Mouse (Mus musculus): Measurements from ENCODE around the gene Dab2ip. TPM values are rescaled to one million over a fixed set of nuclear protein-coding genes. Genes with fewer than 3 reads are reported as not detected.

Gene Dab2ip
- polyA plus RNA-seq, 1 experiment: 28.5 TPM

- Histone ChIP-seq H3K27me3 (ENCODE audit: control insufficient read depth, insufficient read depth, low read length) (no peaks in the 10 kb centered on the region), H3K4me1 (ENCODE audit: control insufficient read depth, insufficient read depth, low read length) (no peaks in the 10 kb centered on the region), H3K36me3 (ENCODE audit: control insufficient read depth, insufficient read depth, low read length) (no peaks in the 10 kb centered on the region), H3K27ac (ENCODE audit: control insufficient read depth, insufficient read depth, low read depth, low read length) (no peak overlapping the region), H3K4me3 (ENCODE audit: control insufficient read depth, low read depth, low read length) (no peak overlapping the region)
- TF ChIP-seq CTCF (IDR thresholded peaks at IDR 0.05; ENCODE audit: control insufficient read depth, insufficient read depth, insufficient replicate concordance, low read depth, low read length) (no peak), POLR2A (IDR thresholded peaks at IDR 0.05; ENCODE audit: control insufficient read depth, low read depth, low read length) (no peak)
These were observed 162.9 kb downstream of the Dab2ip start for GRCm38 (mm10) chr2:35720956-35721355.

- H3K27me3 ChIP-seq (ENCODE audit: control insufficient read depth, insufficient read depth, low read length): no peaks in the 10 kb centered on the region
- TF ChIP-seq CTCF (IDR thresholded peaks at IDR 0.05; ENCODE audit: control insufficient read depth, insufficient read depth, insufficient replicate concordance, low read depth, low read length) (no peak), POLR2A (IDR thresholded peaks at IDR 0.05; ENCODE audit: control insufficient read depth, low read depth, low read length) (no peak)
- no peaks in the 10 kb centered on the region for H3K4me1 ChIP-seq (ENCODE audit: control insufficient read depth, insufficient read depth, low read length)
- no peak overlapping the region for H3K27ac ChIP-seq (ENCODE audit: control insufficient read depth, insufficient read depth, low read depth, low read length)
- no peak overlapping the region for H3K4me3 ChIP-seq (ENCODE audit: control insufficient read depth, low read depth, low read length)
- no peaks in the 10 kb centered on the region for H3K36me3 ChIP-seq (ENCODE audit: control insufficient read depth, insufficient read depth, low read length)
These were observed 164.8 kb downstream of the Dab2ip start for GRCm38 (mm10) chr2:35722821-35723220.

- no peaks in the 10 kb centered on the region for H3K4me1 ChIP-seq (ENCODE audit: control insufficient read depth, insufficient read depth, low read length)
- no peak overlapping the region for H3K27ac ChIP-seq (ENCODE audit: control insufficient read depth, insufficient read depth, low read depth, low read length)
- no peaks in the 10 kb centered on the region for H3K27me3 ChIP-seq (ENCODE audit: control insufficient read depth, insufficient read depth, low read length)
- no peak overlapping the region for H3K4me3 ChIP-seq (ENCODE audit: control insufficient read depth, low read depth, low read length)
- no peak for TF ChIP-seq CTCF (IDR thresholded peaks at IDR 0.05; ENCODE audit: control insufficient read depth, insufficient read depth, insufficient replicate concordance, low read depth, low read length)
- TF ChIP-seq POLR2A (IDR thresholded peaks at IDR 0.05; ENCODE audit: control insufficient read depth, low read depth, low read length): no peak
- H3K36me3 ChIP-seq (ENCODE audit: control insufficient read depth, insufficient read depth, low read length): no peaks in the 10 kb centered on the region
These were observed 165.2 kb downstream of the Dab2ip start for GRCm38 (mm10) chr2:35723267-35723666.

GRCm38 (mm10) chr2:35723691-35724090, 165.6 kb downstream of the Dab2ip start:
- no peak overlapping the region for H3K27ac ChIP-seq (ENCODE audit: control insufficient read depth, insufficient read depth, low read depth, low read length)
- H3K4me1 ChIP-seq (ENCODE audit: control insufficient read depth, insufficient read depth, low read length): no peaks in the 10 kb centered on the region
- TF ChIP-seq CTCF (IDR thresholded peaks at IDR 0.05; ENCODE audit: control insufficient read depth, insufficient read depth, insufficient replicate concordance, low read depth, low read length) (no peak), POLR2A (IDR thresholded peaks at IDR 0.05; ENCODE audit: control insufficient read depth, low read depth, low read length) (no peak)
- H3K4me3 ChIP-seq (ENCODE audit: control insufficient read depth, low read depth, low read length): no peak overlapping the region
- H3K27me3 ChIP-seq (ENCODE audit: control insufficient read depth, insufficient read depth, low read length): no peaks in the 10 kb centered on the region
- H3K36me3 ChIP-seq (ENCODE audit: control insufficient read depth, insufficient read depth, low read length): no peaks in the 10 kb centered on the region

GRCm38 (mm10) chr2:35728633-35729032, 170.6 kb downstream of the Dab2ip start:
- H3K36me3 ChIP-seq (ENCODE audit: control insufficient read depth, insufficient read depth, low read length): no peaks in the 10 kb centered on the region
- no peaks in the 10 kb centered on the region for H3K4me1 ChIP-seq (ENCODE audit: control insufficient read depth, insufficient read depth, low read length)
- no peak overlapping the region for H3K4me3 ChIP-seq (ENCODE audit: control insufficient read depth, low read depth, low read length)
- H3K27me3 ChIP-seq (ENCODE audit: control insufficient read depth, insufficient read depth, low read length): no peaks in the 10 kb centered on the region
- no peak overlapping the region for H3K27ac ChIP-seq (ENCODE audit: control insufficient read depth, insufficient read depth, low read depth, low read length)
- TF ChIP-seq POLR2A (IDR thresholded peaks at IDR 0.05; ENCODE audit: control insufficient read depth, low read depth, low read length): no peak
- no peak for TF ChIP-seq CTCF (IDR thresholded peaks at IDR 0.05; ENCODE audit: control insufficient read depth, insufficient read depth, insufficient replicate concordance, low read depth, low read length)

- Histone ChIP-seq H3K27me3 (ENCODE audit: control insufficient read depth, insufficient read depth, low read length) (no peaks in the 10 kb centered on the region), H3K4me1 (ENCODE audit: control insufficient read depth, insufficient read depth, low read length) (no peaks in the 10 kb centered on the region; the same call in 1 of the 2 replicates), H3K27ac (ENCODE audit: control insufficient read depth, insufficient read depth, low read depth, low read length) (no peak overlapping the region), H3K4me3 (ENCODE audit: control insufficient read depth, low read depth, low read length) (no peak overlapping the region), H3K36me3 (ENCODE audit: control insufficient read depth, insufficient read depth, low read length) (no peaks in the 10 kb centered on the region)
- TF ChIP-seq POLR2A (IDR thresholded peaks at IDR 0.05; ENCODE audit: control insufficient read depth, low read depth, low read length): no peak
- no peak for TF ChIP-seq CTCF (IDR thresholded peaks at IDR 0.05; ENCODE audit: control insufficient read depth, insufficient read depth, insufficient replicate concordance, low read depth, low read length)
These were observed 171.3 kb downstream of the Dab2ip start for GRCm38 (mm10) chr2:35729077-35730065.

- no peaks in the 10 kb centered on the region; the same call in 1 of the 2 replicates for H3K4me1 ChIP-seq (ENCODE audit: control insufficient read depth, insufficient read depth, low read length)
- no peak overlapping the region for H3K27ac ChIP-seq (ENCODE audit: control insufficient read depth, insufficient read depth, low read depth, low read length)
- H3K27me3 ChIP-seq (ENCODE audit: control insufficient read depth, insufficient read depth, low read length): no peaks in the 10 kb centered on the region
- no peak overlapping the region for H3K4me3 ChIP-seq (ENCODE audit: control insufficient read depth, low read depth, low read length)
- no peaks in the 10 kb centered on the region for H3K36me3 ChIP-seq (ENCODE audit: control insufficient read depth, insufficient read depth, low read length)
- no peak for TF ChIP-seq CTCF (IDR thresholded peaks at IDR 0.05; ENCODE audit: control insufficient read depth, insufficient read depth, insufficient replicate concordance, low read depth, low read length)
- TF ChIP-seq POLR2A (IDR thresholded peaks at IDR 0.05; ENCODE audit: control insufficient read depth, low read depth, low read length): no peak
These were observed 173.8 kb downstream of the Dab2ip start for GRCm38 (mm10) chr2:35731671-35732449.

All from testis, adult 2 months (tissue).